Mouse (Mus musculus): ENCODE results near the gene Ybx2. TPM values are rescaled to one million over a fixed set of nuclear protein-coding genes. Genes with fewer than 3 reads are reported as not detected.

The Ybx2 gene
- polyA plus RNA-seq, 1 experiment from 2014 or later, result 9.3 TPM

DNA sequence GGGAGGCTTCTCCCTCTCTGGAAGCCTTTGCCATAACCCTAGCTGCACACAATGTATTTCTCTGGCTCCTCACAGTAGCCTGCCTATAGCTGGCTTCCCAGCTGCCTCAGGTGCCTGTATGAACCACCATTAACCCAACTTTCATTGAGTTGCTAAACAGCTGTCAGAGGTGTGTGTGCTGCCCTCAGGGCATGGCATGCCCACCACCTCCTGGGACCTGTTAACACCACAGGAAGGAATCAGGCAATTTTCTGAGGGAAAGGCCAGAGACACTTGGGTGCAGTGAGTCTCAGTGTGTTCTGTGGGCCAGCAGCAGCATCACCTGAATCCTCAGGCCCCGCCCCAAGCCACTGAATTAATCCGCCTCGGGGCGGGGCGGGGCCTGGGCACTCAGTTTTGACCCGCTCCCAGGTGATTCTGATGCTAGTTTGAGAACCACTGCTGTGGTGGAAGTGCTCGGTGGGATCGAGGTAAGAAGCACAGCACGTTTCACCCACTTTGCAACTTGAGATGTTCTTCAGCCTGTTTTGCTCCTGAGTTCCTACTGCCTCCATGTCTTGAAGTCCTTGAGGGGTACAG lies 2.9 kb downstream of the Ybx2 start:
- Histone ChIP-seq H3K27ac (no peak overlapping the region), H3K9me3 (no peaks in the 10 kb centered on the region), H3K27me3 (peaks cover 18% of the 10 kb centered on the region), H3K4me3 (no peak overlapping the region), H3K36me3 (peaks cover 20% of the 10 kb centered on the region), H3K4me1 (peaks cover 48% of the 10 kb centered on the region), H3K4me2 (replicated peaks) (0 out of 2 replicates have a peak overlapping the region, but pooled peaks have one; percentile 9), H3K9ac (peak overlapping the region; percentile 39)
- ATAC-seq (ENCODE audit: low FRiP score, low read depth), result no peak
- 22% methylated on average over 9 of the region's 9 CpGs for WGBS

DNA sequence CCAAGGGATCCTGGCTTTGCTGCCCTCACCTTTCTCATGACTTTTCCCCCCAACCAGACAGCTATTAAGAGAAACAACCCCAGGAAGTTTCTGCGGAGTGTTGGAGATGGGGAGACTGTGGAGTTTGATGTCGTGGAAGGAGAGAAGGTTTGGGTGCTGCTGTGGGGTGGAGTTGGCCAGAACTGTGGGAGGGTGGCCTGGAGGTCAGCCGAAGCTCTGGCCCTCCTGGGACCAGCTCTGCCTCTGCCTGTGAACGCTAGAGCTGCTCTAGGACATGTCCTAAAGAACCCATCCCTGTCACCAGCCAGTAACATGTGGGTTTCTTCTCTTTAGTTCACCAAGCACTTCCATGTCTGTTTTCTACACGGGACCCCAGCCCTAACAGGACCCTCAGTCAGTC lies 3.6 kb downstream of the Ybx2 start:
- H3K4me3 ChIP-seq, result no peak overlapping the region
- no peak for ATAC-seq (ENCODE audit: low FRiP score, low read depth)
- H3K4me2 ChIP-seq (replicated peaks), result no peak overlapping the region
- 65% methylated on average over 5 of the region's 5 CpGs for WGBS
- peaks cover 18% of the 10 kb centered on the region for H3K27me3 ChIP-seq
- peaks cover 44% of the 10 kb centered on the region for H3K4me1 ChIP-seq
- H3K27ac ChIP-seq, result no peak overlapping the region
- peaks cover 27% of the 10 kb centered on the region for H3K36me3 ChIP-seq
- H3K9ac ChIP-seq, result no peak overlapping the region
- H3K9me3 ChIP-seq, result no peaks in the 10 kb centered on the region

DNA sequence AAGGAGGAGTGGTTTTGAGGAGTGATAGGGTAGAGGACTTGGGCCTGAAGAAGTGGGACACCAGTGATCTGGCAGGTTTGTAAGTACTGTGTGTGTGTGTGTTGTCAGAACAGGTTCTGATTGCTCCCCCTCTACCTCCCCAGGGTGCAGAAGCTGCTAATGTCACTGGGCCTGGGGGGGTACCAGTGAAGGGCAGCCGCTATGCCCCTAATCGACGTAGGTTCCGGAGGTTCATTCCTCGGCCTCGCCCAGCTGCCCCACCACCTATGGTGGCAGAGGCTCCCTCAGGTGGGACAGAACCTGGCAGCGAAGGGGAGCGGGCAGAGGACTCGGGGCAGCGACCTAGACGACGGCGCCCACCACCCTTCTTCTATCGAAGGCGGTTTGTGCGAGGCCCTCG lies 4.1 kb downstream of the Ybx2 start:
- no peak overlapping the region for H3K9ac ChIP-seq
- peaks cover 38% of the 10 kb centered on the region for H3K4me1 ChIP-seq
- peaks cover 33% of the 10 kb centered on the region for H3K36me3 ChIP-seq
- ATAC-seq (ENCODE audit: low FRiP score, low read depth), result no peak
- H3K4me3 ChIP-seq, result no peak overlapping the region
- peaks cover 15% of the 10 kb centered on the region for H3K27me3 ChIP-seq
- 93% methylated on average over 17 of the region's 17 CpGs for WGBS
- H3K9me3 ChIP-seq, result no peaks in the 10 kb centered on the region
- H3K27ac ChIP-seq, result no peak overlapping the region
- no peak overlapping the region for H3K4me2 ChIP-seq (replicated peaks)

DNA sequence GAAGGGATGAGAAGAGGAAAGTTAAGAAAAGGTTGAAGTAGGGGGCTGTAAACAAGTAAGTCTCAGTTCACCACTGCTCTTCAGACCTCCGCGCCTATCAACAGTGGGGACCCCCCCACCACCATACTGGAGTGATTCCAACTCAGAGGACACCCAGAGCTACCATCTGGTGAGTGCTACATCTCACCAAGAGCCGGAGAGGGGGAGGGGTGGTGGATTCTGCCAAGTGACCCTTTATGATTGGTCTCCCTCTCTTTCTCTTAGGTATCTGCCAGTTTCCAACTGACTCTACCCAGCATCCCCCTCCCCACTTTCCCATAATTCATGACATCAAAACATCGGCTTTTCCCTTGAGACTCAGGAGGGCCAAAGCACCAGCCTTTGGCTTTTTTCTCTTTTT lies 5.4 kb downstream of the Ybx2 start:
- peaks cover 45% of the 10 kb centered on the region for H3K36me3 ChIP-seq
- H3K9me3 ChIP-seq, result no peaks in the 10 kb centered on the region
- 72% methylated on average over 4 of the region's 4 CpGs for WGBS
- H3K27me3 ChIP-seq, result peaks cover 14% of the 10 kb centered on the region
- H3K9ac ChIP-seq, result no peak overlapping the region
- no peak overlapping the region for H3K4me2 ChIP-seq (replicated peaks)
- H3K4me3 ChIP-seq, result no peak overlapping the region
- H3K4me1 ChIP-seq, result peaks cover 37% of the 10 kb centered on the region
- ATAC-seq (ENCODE audit: low FRiP score, low read depth), result no peak
- no peak overlapping the region for H3K27ac ChIP-seq

DNA sequence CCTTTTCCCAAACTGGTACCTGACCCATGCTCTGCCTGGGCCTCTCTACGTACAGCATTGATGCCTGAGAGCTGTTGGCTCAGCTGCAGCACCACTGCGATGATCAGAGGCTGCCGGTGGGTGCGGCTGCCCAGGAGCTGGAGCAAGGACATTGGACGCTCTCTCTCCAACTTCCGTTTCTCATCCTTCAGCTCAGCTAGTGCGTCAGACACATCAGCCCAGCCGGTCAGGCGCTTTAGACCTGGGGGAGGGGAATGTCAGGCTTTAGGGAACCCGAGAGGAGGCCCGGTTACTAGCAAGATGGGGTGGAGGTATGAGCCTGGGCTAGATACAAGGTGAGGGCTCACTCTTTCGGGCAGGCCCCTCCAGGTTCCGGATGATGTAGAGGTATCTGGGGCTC lies 9.6 kb downstream of the Ybx2 start:
- Histone ChIP-seq H3K4me2 (replicated peaks) (no peak overlapping the region), H3K27ac (no peak overlapping the region)

DNA sequence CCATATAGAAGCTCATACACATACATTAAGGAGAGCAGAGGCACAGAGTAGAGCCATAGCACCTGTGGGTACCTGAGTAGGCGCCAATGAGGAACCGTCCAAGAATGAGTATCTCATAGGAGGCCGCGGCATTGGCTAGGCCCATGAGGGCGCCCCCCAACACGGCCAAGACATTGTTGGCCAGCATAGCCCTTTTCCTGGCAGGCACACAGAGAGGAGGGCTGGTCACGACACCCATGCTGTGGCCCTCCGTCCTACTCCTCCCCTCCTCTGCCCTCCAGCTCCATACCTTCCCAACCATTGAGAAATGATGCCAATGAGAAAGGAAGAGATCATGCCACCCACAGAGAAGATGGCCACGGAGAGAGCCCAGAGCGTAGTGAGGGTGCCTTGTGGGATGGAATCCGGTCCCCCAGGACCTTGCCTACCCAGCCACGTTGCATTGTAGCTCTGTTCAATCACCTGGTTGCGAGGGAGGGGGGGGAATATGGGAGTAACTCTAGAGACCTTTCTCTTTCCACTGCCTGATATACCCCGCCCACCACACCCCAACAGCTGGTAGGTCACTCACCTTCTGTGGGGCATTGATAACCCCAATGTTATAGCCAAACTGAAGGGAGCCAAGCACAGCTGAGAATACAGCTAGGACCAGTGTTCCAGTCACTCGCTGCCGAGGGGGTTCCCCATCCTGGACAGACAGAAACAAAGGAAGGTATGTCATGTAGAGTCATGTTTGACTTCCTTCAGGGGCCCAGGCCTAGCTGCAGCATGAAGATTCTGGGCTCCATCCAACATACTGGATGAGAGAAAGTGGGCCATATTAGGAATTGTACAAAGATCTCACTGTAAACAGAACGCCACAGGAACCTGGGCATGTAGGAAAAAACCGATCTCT lies 10.6 kb downstream of the Ybx2 start:
- 91% methylated on average over 18 of the region's 18 CpGs for WGBS
- 0 out of 2 replicates have a peak, but pooled peaks cover 5% of the 10 kb centered on the region for H3K27me3 ChIP-seq
- peak overlapping the region; percentile 91; the same call in 1 of the 2 replicates for H3K27ac ChIP-seq
- H3K4me3 ChIP-seq, result peak overlapping the region; percentile 61
- H3K36me3 ChIP-seq, result peaks cover 46% of the 10 kb centered on the region
- ATAC-seq (ENCODE audit: low FRiP score, low read depth), result no peak
- peak overlapping the region; percentile 70 for H3K9ac ChIP-seq
- peak overlapping the region; percentile 83 for H3K4me2 ChIP-seq (replicated peaks)
- H3K9me3 ChIP-seq, result no peaks in the 10 kb centered on the region
- peaks cover 26% of the 10 kb centered on the region for H3K4me1 ChIP-seq

More for the DNA sequence above, 9.6 kb downstream of the Ybx2 start:
- H3K4me1 ChIP-seq, result peaks cover 26% of the 10 kb centered on the region
- no peaks in the 10 kb centered on the region for H3K27me3 ChIP-seq
- ATAC-seq (ENCODE audit: low FRiP score, low read depth), result no peak
- no peaks in the 10 kb centered on the region for H3K9me3 ChIP-seq
- WGBS, result 82% methylated on average over 13 of the region's 13 CpGs
- H3K4me3 ChIP-seq, result no peak overlapping the region
- H3K9ac ChIP-seq, result no peak overlapping the region
- H3K36me3 ChIP-seq, result peaks cover 46% of the 10 kb centered on the region

DNA sequence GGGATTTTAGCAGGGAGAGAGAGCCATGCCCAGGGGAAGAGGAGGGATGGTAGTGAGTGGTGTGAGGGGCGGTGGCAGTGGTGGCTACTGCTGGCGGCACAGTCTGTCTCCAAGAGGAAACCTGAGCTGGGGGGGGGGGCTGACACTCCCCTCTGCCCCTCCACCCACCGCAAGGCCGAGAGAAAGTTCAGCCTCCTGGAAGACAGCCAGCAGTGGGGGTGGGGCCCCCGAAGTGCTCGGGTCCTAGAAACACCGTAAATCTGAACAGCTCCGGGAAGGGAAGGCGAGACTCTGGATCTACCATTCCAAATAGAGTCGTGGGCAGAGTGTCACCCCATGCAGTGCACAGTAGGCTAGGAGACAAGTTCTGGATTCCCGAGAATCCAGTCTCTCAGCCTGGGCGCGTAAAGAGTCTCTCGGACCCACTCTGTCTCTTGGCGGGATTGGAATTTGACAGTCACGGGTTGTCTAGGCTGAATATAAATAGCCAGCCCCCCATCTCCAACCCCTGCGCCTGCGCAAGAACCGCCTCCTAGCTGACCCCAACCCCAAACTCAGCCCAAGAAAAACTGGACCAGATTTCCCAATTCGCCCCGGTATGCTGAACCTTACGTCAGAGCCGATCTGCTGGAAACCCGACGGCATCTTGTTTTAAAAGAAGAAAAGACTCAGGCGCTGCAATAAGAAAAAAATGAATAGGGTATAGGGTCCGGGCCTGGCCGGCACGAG lies 11.9 kb downstream of the Ybx2 start:
- Histone ChIP-seq H3K27me3 (peaks cover 10% of the 10 kb centered on the region; the same call in 1 of the 2 replicates), H3K27ac (peak overlapping the region; percentile 91), H3K4me2 (replicated peaks) (peak overlapping the region; percentile 83), H3K9me3 (no peaks in the 10 kb centered on the region), H3K4me3 (peak overlapping the region; percentile 61), H3K36me3 (peaks cover 35% of the 10 kb centered on the region), H3K4me1 (peaks cover 26% of the 10 kb centered on the region), H3K9ac (peak overlapping the region; percentile 70)
- 2% methylated on average over 29 of the region's 29 CpGs for WGBS
- peak; percentile 57 for ATAC-seq (ENCODE audit: low FRiP score, low read depth)

DNA sequence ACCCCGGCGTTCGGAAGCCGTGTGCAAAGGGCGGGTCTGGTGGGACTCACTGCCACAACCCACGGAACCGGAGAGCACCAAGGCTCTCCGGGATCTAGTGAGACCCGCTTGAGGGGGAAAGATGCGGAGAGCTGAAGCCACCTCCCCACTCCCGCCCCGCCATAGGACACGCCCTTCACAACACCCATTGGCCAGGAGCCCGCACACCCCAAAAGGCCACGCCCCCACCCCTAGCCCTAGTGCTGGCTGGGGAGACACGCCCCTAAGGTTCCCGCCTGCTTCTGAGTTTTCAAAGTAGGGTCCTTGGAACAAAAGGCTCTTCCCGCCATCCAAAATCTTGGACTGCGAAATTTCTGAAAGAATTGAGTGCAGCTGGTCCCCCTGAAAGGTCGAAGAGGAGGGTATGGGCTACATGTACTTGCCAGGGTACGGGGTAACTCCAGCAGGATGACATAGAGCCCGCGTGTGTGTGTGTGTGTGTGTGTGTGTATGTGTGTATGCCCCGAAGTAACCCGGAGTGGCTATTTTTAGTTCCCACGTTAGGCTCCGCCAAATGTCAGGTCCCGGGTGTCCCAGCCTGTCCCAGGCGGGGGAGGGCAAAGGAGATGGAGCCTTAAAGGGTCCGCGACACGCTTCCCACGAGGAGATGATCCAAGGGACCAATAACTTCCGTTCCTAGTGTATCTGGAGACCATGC lies 12.6 kb downstream of the Ybx2 start, which contains the start of gene Slc2a4:
Gene Slc2a4, minus strand, starts transcription at position 123 of the 697 bp plus-strand sequence.
- Histone ChIP-seq H3K4me3 (peak within 1 kb of the TSS; percentile 61), H3K9me3 (no peaks in the 10 kb centered on the region), H3K9ac (peak within 1 kb of the TSS; percentile 73), H3K27me3 (peaks cover 13% of the 10 kb centered on the region; the same call in 1 of the 2 replicates), H3K27ac (peak within 1 kb of the TSS; percentile 94), H3K4me2 (replicated peaks) (peak within 1 kb of the TSS; percentile 83), H3K4me1 (peaks cover 26% of the 10 kb centered on the region), H3K36me3 (peaks cover 28% of the 10 kb centered on the region)
- peak; percentile 94 for ATAC-seq (ENCODE audit: low FRiP score, low read depth)
- WGBS, result under 1% methylated on average over 34 of the region's 34 CpGs

DNA sequence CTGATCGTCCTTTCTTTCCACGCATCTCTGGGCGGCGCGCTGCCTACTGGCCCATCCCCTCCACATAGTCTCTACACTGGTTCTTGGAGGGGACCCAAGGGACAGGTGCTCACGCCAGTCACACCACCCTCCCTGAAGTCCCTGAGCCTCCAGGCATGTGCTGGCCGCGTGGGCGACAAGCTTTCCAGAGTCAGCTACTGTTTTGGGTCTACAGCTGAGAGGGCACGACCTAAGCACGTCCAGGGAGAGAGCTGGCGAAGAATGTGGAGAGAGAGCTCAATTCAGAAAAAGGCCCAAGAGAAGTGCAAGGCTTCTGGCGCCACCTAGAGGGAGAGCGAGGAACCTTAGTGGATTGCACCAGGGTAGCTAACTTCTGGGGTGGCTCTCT lies 13.2 kb downstream of the Ybx2 start:
- peak overlapping the region; percentile 73 for H3K9ac ChIP-seq
- ATAC-seq (ENCODE audit: low FRiP score, low read depth), result peak; percentile 57
- peak overlapping the region; percentile 83 for H3K4me2 ChIP-seq (replicated peaks)
- no peaks in the 10 kb centered on the region for H3K9me3 ChIP-seq
- H3K36me3 ChIP-seq, result peaks cover 23% of the 10 kb centered on the region
- H3K4me1 ChIP-seq, result peaks cover 26% of the 10 kb centered on the region
- WGBS, result 0% methylated on average over 14 of the region's 14 CpGs
- H3K27me3 ChIP-seq, result peaks cover 13% of the 10 kb centered on the region; the same call in 1 of the 2 replicates
- peak overlapping the region; percentile 61 for H3K4me3 ChIP-seq
- H3K27ac ChIP-seq, result peak overlapping the region; percentile 94

DNA sequence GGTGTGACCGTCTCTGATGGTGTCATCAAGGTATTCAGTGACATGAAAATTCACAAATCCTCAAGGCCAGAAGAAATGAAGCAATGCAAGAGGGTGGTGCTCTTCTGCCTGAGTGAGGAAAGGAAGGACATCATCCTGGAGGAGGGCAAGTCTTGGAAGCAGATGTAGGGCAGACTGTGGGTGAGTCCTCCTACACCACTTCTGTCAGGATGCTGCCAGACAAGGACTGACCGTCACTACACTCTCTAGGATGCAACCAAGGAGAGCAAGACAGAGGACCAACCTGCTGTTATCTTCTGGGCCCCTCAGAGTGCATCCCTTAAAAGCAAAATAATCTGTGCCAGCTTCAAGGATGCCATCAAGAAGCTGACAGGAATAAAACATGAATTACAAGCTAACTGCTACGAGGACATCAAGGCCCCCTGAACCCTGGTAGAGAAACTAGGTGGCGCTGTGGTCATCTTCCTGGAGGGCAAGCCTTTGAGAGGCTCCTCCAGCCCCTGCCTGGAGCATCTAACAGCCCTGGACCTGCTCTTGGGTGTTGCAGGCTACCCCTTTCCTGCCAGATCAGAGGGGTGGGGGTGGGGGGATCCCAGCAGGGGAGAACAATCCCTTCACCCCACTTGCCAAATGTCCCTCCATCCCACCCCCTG lies 15.3 kb downstream of the Ybx2 start:
- peaks cover 23% of the 10 kb centered on the region for H3K4me1 ChIP-seq
- ATAC-seq (ENCODE audit: low FRiP score, low read depth), result no peak
- peaks cover 13% of the 10 kb centered on the region; the same call in 1 of the 2 replicates for H3K27me3 ChIP-seq
- H3K27ac ChIP-seq, result no peak overlapping the region
- H3K36me3 ChIP-seq, result peaks cover 1% of the 10 kb centered on the region; the same call in 1 of the 2 replicates
- no peak overlapping the region for H3K4me2 ChIP-seq (replicated peaks)
- H3K4me3 ChIP-seq, result no peak overlapping the region
- 46% methylated on average over 4 of the region's 4 CpGs for WGBS
- no peak overlapping the region for H3K9ac ChIP-seq
- H3K9me3 ChIP-seq, result no peaks in the 10 kb centered on the region

DNA sequence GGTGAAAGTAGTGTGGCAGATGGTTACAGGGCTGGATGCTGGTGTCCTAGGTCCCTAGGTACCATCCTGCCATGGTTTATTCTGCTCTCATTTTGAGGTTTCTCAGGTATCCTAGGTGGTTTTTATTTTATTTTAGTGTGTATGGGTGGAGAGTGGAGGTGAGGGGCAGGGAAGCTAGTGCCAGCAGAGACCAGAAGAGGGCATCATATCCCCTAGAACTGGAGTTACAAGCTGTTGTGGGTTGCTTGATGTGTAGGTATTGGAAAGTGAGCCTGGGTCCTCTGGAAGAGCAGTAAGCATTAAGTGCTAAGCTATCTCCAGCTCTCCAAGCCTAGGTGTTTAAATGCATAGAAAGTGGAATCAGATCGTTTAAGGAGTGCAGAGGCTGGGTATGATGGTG lies 16.7 kb downstream of the Ybx2 start:
- WGBS, result 40% methylated on average over 1 of the region's 1 CpGs
- Histone ChIP-seq H3K9me3 (no peaks in the 10 kb centered on the region), H3K27ac (no peak overlapping the region), H3K4me2 (replicated peaks) (no peak overlapping the region), H3K36me3 (no peaks in the 10 kb centered on the region), H3K4me3 (no peak overlapping the region), H3K4me1 (peaks cover 9% of the 10 kb centered on the region), H3K9ac (no peak overlapping the region), H3K27me3 (peaks cover 13% of the 10 kb centered on the region; the same call in 1 of the 2 replicates)
- ATAC-seq (ENCODE audit: low FRiP score, low read depth), result no peak

All from limb, embryonic 13.5 days (tissue).